Mouse (Mus musculus) midbrain, embryonic 11.5 days (tissue): Measurements from ENCODE around the gene Baz1a. TPM values are rescaled to one million over a fixed set of nuclear protein-coding genes. Genes with fewer than 3 reads are reported as not detected.
A peak's percentile ranks its signal among the peaks of the same experiment; 100 is the strongest.

Experiments
- ATAC-seq: fragments of 200-750 bp; cut with Nextera tagmentation; 2 replicates; pipeline ENCODE4 v1.8.0; 2017; ENCODE audit warnings: moderate TSS enrichment, moderate library complexity; ENCODE audit not compliant: low FRiP score
- DNase-seq: peaks from one replicate; pipeline ENCODE4 v3.0.0; 2015; ENCODE audit warnings: low spot score; ENCODE audit errors: missing footprints
- H3K27ac ChIP-seq: fragments of 300-500 bp; sonication (generic); 2 replicates; pipeline ENCODE4 v1.5.1; 2014; ENCODE audit warnings: low read depth, low read length
- H3K27me3 ChIP-seq: fragments of 300-500 bp; sonication (generic); 2 replicates; pipeline ENCODE4 v1.6.1; 2014; ENCODE audit warnings: mild to moderate bottlenecking, low read length, moderate library complexity, mixed read lengths; ENCODE audit not compliant: control insufficient read depth, insufficient read depth
- H3K36me3 ChIP-seq: fragments of 300-500 bp; sonication (generic); 2 replicates; pipeline ENCODE4 v1.6.1; 2014; ENCODE audit warnings: mild to moderate bottlenecking, low read length, moderate library complexity, mixed read lengths; ENCODE audit not compliant: control insufficient read depth, insufficient read depth
- H3K4me1 ChIP-seq: fragments of 300-500 bp; sonication (generic); 2 replicates; pipeline ENCODE4 v1.6.1; 2014; ENCODE audit warnings: low read length; ENCODE audit not compliant: control insufficient read depth, insufficient read depth
- H3K4me2 ChIP-seq: fragments of 300-500 bp; sonication (generic); 2 replicates; pipeline ENCODE4 v1.6.1; 2014; ENCODE audit warnings: mild to moderate bottlenecking, moderate library complexity
- H3K4me3 ChIP-seq: fragments of 300-500 bp; sonication (generic); 2 replicates; pipeline ENCODE4 v1.5.1; 2014; ENCODE audit warnings: low read depth, low read length
- H3K9ac ChIP-seq: fragments of 300-500 bp; sonication (generic); 2 replicates; pipeline ENCODE4 v1.6.1; 2014; ENCODE audit warnings: low read length
- H3K9me3 ChIP-seq: fragments of 300-500 bp; sonication (generic); 2 replicates; pipeline ENCODE4 v1.6.1; 2016; ENCODE audit warnings: low read length; ENCODE audit not compliant: control insufficient read depth
- WGBS: fragments of 180-500 bp; shearing (Covaris S2); extraction: QIAGEN DNeasy Blood & Tissue Kit; methylation state at CpG from one replicate; pipeline ENCODE4 v1.1.7; 2014; 5-methylcytosine and 5-hydroxymethylcytosine counted together
- polyA plus RNA-seq: library from polyadenylated mRNA; unstranded; fragments of >200 nt; fragmentation: Nextera tagmentation; extraction: Ambion mirVana; gene quantifications from 2 replicates; pipeline ENCODE4 v1.2.1, GENCODE M21; 2014

Gene Baz1a
- polyA plus RNA-seq, 1 experiment from 2014 or later = 34.3 TPM

DNA sequence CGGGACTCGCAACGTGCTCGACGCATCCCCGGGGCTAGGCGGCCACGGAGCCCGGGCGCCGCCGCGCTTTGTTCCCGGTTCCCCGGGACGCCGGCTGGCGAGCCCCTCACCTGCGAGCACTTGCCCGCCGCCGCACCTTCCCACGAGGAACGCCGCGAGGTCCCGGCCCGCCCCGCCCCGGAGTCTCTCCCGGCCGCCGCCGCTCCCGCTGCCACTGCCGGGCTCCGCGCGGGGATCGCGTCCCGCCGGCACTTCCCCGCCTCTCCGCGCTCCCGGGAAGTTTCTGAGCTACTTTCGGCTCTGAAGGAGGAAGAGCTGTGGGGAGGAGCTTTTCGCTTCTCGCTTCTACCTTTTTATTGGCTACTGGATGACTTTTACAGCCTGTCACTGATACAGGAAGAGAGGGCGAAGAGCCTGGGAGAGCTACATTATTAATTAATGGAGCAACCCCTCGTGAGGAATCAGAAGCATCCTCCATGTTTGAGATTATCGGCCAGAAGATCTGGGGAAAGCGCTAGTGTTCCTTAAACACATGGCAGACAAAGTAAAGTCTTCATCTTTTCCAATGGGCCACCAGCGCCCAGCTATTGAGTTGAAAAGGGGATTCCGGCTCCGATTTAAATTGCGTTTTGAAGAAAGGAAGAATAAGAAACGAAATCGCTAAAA lies 28.0 kb downstream of the Baz1a start, which contains the start of gene Gm20403:
TSS of gene Gm20403 (minus strand) at position 478 of the 666 bp plus-strand sequence.
- H3K9me3 ChIP-seq = no peaks in the 10 kb centered on the region
- peaks cover 4% of the 10 kb centered on the region; the same call in 1 of the 2 replicates for H3K4me1 ChIP-seq
- peak within 1 kb of the TSS; percentile 84 for H3K4me2 ChIP-seq
- peak within 1 kb of the TSS; percentile 97 for H3K9ac ChIP-seq
- H3K27me3 ChIP-seq = no peaks in the 10 kb centered on the region
- WGBS = under 1% methylated on average over 49 of the region's 60 CpGs
- H3K36me3 ChIP-seq = 0 out of 2 replicates have a peak, but pooled peaks cover 2% of the 10 kb centered on the region
- H3K27ac ChIP-seq = peak within 1 kb of the TSS; percentile 85
- peak within 1 kb of the TSS; percentile 93 for H3K4me3 ChIP-seq
- peak; percentile 97 for DNase-seq
- peak; percentile 73 for ATAC-seq

DNA sequence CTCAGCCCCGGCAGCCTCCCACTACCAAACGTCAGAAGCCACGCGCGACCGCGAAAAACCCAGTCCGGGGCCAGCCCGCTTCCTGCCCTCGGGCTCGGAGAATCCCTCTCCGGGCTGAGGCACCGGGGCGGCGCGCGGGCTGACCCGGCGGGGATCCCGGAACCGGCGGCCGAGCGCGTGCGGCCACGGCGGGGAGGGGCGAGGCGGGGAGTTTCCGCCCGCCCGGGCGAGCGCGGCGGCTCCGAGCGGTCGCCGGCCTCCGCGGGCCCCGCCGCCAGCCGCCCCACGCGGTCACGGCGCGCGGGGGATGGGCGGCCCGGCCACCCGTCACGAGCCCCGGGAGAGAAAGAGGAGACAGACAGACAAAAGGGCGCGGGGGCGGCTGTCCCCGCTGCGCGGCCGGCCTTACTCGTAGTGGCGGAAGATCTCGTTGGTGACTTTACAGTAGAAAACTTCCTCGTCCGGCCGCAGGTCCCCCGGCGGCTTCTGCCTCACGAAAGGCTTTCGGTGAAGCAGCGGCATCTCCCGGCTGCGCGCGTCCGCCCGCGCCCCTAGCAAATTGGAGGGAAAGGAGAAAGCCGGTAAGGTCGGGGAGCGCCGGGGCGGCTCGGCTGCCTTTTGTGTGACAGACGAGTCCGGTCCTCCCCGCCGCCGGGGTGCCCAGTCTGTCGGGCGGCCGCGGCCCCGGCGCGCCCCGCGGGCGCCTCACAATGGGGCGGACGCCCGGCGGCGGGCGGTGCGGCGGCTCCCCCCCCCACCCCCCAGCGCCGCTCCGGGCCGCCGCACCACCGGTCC lies 28.7 kb downstream of the Baz1a start:
- Histone ChIP-seq H3K9ac (peak overlapping the region; percentile 97), H3K4me3 (peak overlapping the region; percentile 93), H3K27ac (peak overlapping the region; percentile 85), H3K9me3 (no peaks in the 10 kb centered on the region), H3K4me2 (peak overlapping the region; percentile 84), H3K4me1 (peaks cover 4% of the 10 kb centered on the region; the same call in 1 of the 2 replicates), H3K36me3 (peaks cover 4% of the 10 kb centered on the region; the same call in 1 of the 2 replicates), H3K27me3 (no peaks in the 10 kb centered on the region)
- under 1% methylated on average over 105 of the region's 117 CpGs for WGBS
- ATAC-seq = peak; percentile 71
- peak; percentile 95 for DNase-seq

DNA sequence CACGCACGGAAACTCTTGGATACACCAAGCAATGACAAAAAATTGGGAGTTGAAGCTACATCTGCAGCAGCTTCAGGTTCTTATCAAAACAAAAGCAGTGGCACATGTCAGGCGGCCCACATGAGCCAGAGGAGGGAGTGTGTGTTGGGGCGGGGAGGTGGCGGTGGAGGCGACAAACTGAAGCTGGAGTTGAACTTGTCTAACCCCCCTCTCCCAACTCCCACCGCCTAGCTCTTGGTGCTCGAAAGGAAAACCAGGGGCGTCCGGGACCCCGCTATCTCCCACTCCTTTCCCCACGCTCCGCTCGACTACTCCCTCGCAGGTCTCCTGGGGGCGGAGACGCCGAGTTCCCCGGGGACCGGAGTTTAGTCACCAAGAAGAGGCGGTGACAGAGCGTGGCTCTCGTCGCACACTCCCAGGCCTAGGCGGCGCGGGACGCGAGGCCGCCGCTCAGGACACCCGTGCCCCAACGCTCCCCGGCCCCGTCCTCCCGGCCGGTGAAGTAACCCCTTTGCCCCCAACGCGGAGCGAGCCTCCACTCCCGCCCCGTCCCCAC lies 29.4 kb downstream of the Baz1a start:
- peak overlapping the region; percentile 97 for H3K9ac ChIP-seq
- no peaks in the 10 kb centered on the region for H3K27me3 ChIP-seq
- WGBS = under 1% methylated on average over 36 of the region's 42 CpGs
- ATAC-seq (peak; percentile 81), DNase-seq (peak; percentile 97)
- peak overlapping the region; percentile 84 for H3K4me2 ChIP-seq
- H3K9me3 ChIP-seq = no peaks in the 10 kb centered on the region
- peak overlapping the region; percentile 93 for H3K4me3 ChIP-seq
- H3K4me1 ChIP-seq = peaks cover 4% of the 10 kb centered on the region; the same call in 1 of the 2 replicates
- H3K36me3 ChIP-seq = peaks cover 5% of the 10 kb centered on the region; the same call in 1 of the 2 replicates
- H3K27ac ChIP-seq = peak overlapping the region; percentile 85

DNA sequence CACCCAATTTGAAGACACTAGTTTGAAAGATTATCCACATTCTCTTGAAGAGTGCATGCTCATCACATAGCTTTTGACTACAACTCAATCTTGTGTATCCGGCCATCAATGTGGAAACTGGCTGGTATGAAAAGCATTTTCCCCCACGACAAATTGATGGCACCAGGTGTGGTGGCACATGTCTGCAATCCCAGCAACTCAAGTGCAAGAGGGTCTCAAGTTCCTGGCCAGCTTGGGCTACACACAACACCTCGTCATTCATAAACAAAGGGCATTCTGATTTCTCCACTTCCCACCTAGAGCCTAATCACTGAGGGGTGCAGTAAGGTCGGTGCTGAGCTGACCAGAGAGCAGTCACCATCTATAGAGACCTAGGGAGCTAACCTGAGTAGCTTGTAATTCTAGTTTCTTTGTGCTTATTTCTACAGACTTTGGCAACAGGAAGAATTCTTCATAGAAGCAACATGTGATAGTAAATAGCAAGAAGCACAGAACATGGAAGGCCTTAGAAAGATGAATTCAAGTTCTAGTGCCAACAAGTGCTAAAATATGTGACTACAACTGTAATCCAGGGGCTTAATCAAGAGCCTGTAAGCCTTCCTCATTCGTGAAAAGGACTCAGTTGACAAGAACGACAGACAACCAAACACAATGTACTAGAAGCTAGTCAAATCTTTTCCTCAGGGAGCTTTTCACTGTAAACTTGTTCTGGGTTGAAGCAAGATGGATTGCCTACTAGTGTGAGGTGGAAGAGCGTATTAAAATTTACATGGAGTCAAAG lies 31.0 kb downstream of the Baz1a start:
- H3K27ac ChIP-seq = no peak overlapping the region
- no peaks in the 10 kb centered on the region for H3K9me3 ChIP-seq
- no peak for DNase-seq
- peaks cover 5% of the 10 kb centered on the region; the same call in 1 of the 2 replicates for H3K36me3 ChIP-seq
- peaks cover 4% of the 10 kb centered on the region; the same call in 1 of the 2 replicates for H3K4me1 ChIP-seq
- no peak overlapping the region for H3K9ac ChIP-seq
- no peak for ATAC-seq
- H3K27me3 ChIP-seq = no peaks in the 10 kb centered on the region
- no peak overlapping the region for H3K4me3 ChIP-seq
- 70% methylated on average over 7 of the region's 7 CpGs for WGBS
- no peak overlapping the region for H3K4me2 ChIP-seq

DNA sequence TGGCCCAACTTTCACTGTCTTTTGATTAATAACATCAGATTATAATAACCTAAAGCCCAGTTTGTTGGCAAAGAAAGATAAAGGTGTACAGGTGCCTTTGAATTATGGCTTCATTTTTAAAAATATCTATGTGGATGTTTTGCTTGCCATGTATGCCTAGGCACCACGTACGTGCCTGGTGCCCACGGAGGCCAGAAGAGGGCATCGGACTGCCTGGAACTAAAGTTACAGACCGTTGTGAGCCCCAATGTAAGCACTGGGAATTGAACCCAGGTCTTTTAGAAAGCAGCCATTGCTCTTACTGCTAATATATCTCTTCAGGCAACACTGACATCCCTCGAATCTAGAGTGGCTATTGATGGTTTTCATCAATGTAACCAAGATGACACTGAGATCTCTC lies 32.2 kb downstream of the Baz1a start:
- Histone ChIP-seq H3K27ac (no peak overlapping the region), H3K9ac (no peak overlapping the region), H3K27me3 (no peaks in the 10 kb centered on the region), H3K4me2 (no peak overlapping the region), H3K9me3 (no peaks in the 10 kb centered on the region), H3K4me3 (no peak overlapping the region), H3K36me3 (peaks cover 5% of the 10 kb centered on the region; the same call in 1 of the 2 replicates), H3K4me1 (peaks cover 4% of the 10 kb centered on the region; the same call in 1 of the 2 replicates)
- 70% methylated on average over 6 of the region's 6 CpGs for whole genome bisulfite sequencing
- DNase-seq = no peak
- no peak for ATAC-seq

DNA sequence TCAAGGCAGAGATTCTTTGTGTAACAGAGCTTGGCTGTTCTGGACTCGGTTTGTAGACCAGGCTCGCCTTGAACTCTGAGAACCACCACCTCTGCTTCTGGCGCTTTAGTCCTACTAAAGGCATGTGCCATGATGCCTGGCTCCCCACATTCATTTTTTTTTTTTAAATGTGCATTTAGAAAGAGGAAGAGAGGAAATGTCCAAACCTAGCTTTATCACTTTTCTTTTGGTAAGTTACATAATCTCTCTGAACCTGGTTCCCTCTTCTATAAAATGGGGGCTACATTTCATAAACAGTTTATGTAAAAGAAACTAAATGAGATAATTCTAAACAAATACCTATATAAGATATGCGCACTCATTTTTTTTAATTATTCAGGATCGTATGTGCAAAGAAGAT lies 33.2 kb downstream of the Baz1a start:
- H3K4me3 ChIP-seq = no peak overlapping the region
- H3K27ac ChIP-seq = no peak overlapping the region
- H3K9ac ChIP-seq = no peak overlapping the region
- no peak for DNase-seq
- WGBS = 82% methylated on average over 5 of the region's 5 CpGs
- H3K4me2 ChIP-seq = no peak overlapping the region
- H3K4me1 ChIP-seq = peaks cover 4% of the 10 kb centered on the region; the same call in 1 of the 2 replicates
- H3K9me3 ChIP-seq = no peaks in the 10 kb centered on the region
- no peak for ATAC-seq
- peaks cover 5% of the 10 kb centered on the region; the same call in 1 of the 2 replicates for H3K36me3 ChIP-seq
- no peaks in the 10 kb centered on the region for H3K27me3 ChIP-seq

DNA sequence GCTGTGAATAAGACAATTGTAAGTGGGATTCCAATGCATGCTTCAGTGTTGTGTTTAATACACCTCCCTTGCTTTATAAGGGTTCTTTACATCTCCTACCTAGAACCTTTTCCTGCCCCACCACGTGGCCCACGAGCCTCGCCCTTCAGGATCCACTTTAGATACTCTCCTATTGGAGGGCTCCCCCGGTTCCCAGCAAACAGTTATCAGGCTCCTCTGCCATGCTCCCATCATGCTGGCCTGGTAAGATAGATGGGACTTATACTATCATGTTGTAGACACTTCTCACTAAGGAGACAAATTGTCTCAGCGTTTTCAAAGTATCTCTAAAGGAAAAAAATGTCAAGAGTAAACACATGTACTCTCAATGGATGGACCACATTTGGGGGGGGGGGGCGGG lies 33.6 kb downstream of the Baz1a start:
- DNase-seq (no peak), ATAC-seq (no peak)
- no peaks in the 10 kb centered on the region for H3K9me3 ChIP-seq
- H3K4me2 ChIP-seq = no peak overlapping the region
- H3K4me1 ChIP-seq = peaks cover 4% of the 10 kb centered on the region; the same call in 1 of the 2 replicates
- 88% methylated on average over 6 of the region's 6 CpGs for whole genome bisulfite sequencing
- peaks cover 5% of the 10 kb centered on the region; the same call in 1 of the 2 replicates for H3K36me3 ChIP-seq
- H3K4me3 ChIP-seq = no peak overlapping the region
- no peak overlapping the region for H3K27ac ChIP-seq
- H3K27me3 ChIP-seq = no peaks in the 10 kb centered on the region
- H3K9ac ChIP-seq = no peak overlapping the region

DNA sequence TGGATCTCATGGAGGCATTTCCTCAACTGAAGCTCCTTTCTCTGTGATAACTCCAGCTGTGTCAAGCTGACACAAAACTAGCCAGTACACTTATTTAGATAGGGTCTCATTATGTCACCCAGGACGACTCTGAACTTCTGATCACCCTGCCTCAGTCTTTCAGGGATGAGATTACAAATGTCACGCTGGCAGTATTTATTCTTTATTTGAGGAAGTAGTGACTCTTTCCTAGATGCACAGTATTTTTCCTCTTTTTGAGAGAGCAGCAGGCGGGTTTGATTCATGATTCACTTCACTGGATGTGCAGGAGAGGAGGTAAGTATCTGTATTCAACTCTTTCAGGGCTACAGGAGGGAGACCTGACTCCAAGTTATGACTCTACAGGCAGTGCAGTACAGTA lies 45.1 kb downstream of the Baz1a start:
- Histone ChIP-seq H3K27me3 (no peaks in the 10 kb centered on the region), H3K4me3 (no peak overlapping the region), H3K9me3 (no peaks in the 10 kb centered on the region), H3K9ac (no peak overlapping the region), H3K4me1 (no peaks in the 10 kb centered on the region), H3K4me2 (no peak overlapping the region), H3K36me3 (no peaks in the 10 kb centered on the region; the same call in 1 of the 2 replicates), H3K27ac (no peak overlapping the region)
- ATAC-seq (no peak), DNase-seq (no peak)
- 80% methylated on average over 3 of the region's 3 CpGs for WGBS
